ENCODE assay signal across 8 mouse cellular contexts in genomic region chr4:82508281-82508687, GRCm38 (mm10).
A peak's percentile ranks its signal among the peaks of the same experiment; 100 is the strongest.
DNase-seq lines count a peak whose midpoint lies in the region; ATAC-seq and TF ChIP-seq lines count a peak whose summit lies in the region.

No protein-coding gene starts in this region.

- DNase-seq in cerebellum, adult 9-10 months, result peak; percentile 59
- no peak for DNase-seq in cerebellum, adult 8-10 months
- peak; percentile 47 for DNase-seq in heart, postnatal 4 days
- no peak for DNase-seq in ovary, postnatal 10 days (ENCODE audit: low spot score)
- no peak for DNase-seq in left cerebral cortex, adult 11 months (ENCODE audit: low spot score)

- peak overlapping the region; percentile 66 for H3K4me3 ChIP-seq in cortical plate, adult 2 months (ENCODE audit: insufficient read depth, low read length)
- peak overlapping the region; percentile 99 for H3K4me3 ChIP-seq in limb, embryonic 12.5 days (replicated peaks)
- H3K4me3 ChIP-seq in stomach, embryonic 14.5 days (ENCODE audit: low read depth, low read length), result peak overlapping the region; percentile 99

- TF ChIP-seq POLR2A in cortical plate, adult 2 months (IDR thresholded peaks at IDR 0.05; ENCODE audit: extremely low read depth, insufficient read depth, low read length), result no peak

- peak overlapping the region; percentile 27 for H3K27ac ChIP-seq in cortical plate, adult 2 months (ENCODE audit: insufficient read depth, low read length)
- peak overlapping the region; percentile 100 for H3K27ac ChIP-seq in limb, embryonic 12.5 days
- H3K27ac ChIP-seq in stomach, embryonic 14.5 days (ENCODE audit: low read length), result peak overlapping the region; percentile 100

- no peaks in the 10 kb centered on the region for H3K27me3 ChIP-seq in limb, embryonic 12.5 days
- no peaks in the 10 kb centered on the region for H3K27me3 ChIP-seq in stomach, embryonic 14.5 days (ENCODE audit: control insufficient read depth, insufficient read depth, low read length)

- no peak for ATAC-seq in limb, embryonic 12.5 days (ENCODE audit: insufficient number of reproducible peaks, insufficient read depth, low FRiP score, low TSS enrichment, low read depth)
- no peak for ATAC-seq in stomach, embryonic 14.5 days (ENCODE audit: insufficient number of reproducible peaks, insufficient read depth, low FRiP score, low read depth)

- no peaks in the 10 kb centered on the region for H3K36me3 ChIP-seq in limb, embryonic 12.5 days
- H3K36me3 ChIP-seq in stomach, embryonic 14.5 days (ENCODE audit: control insufficient read depth, insufficient read depth, low read length), result no peaks in the 10 kb centered on the region

- H3K9ac ChIP-seq in limb, embryonic 12.5 days (replicated peaks), result peak overlapping the region; percentile 48
- peak overlapping the region; percentile 99; the same call in 1 of the 2 replicates for H3K9ac ChIP-seq in stomach, embryonic 14.5 days (replicated peaks; ENCODE audit: low read depth, low read length)

- H3K4me2 ChIP-seq in limb, embryonic 12.5 days, result peak overlapping the region; percentile 83
- peak overlapping the region; percentile 91 for H3K4me2 ChIP-seq in stomach, embryonic 14.5 days (replicated peaks; ENCODE audit: low read depth, low read length)

- no peaks in the 10 kb centered on the region for H3K4me1 ChIP-seq in cortical plate, adult 2 months (ENCODE audit: control insufficient read depth, insufficient read depth, low read length)
- H3K4me1 ChIP-seq in limb, embryonic 12.5 days (replicated peaks), result peaks cover 48% of the 10 kb centered on the region
- peaks cover 43% of the 10 kb centered on the region for H3K4me1 ChIP-seq in stomach, embryonic 14.5 days (ENCODE audit: control insufficient read depth, insufficient read depth, low read length)

- H3K9me3 ChIP-seq in limb, embryonic 12.5 days, result no peaks in the 10 kb centered on the region
- H3K9me3 ChIP-seq in stomach, embryonic 14.5 days (ENCODE audit: control insufficient read depth, low read depth, low read length), result no peaks in the 10 kb centered on the region

- no peak for TF ChIP-seq CTCF in cortical plate, adult 2 months (IDR thresholded peaks at IDR 0.05; ENCODE audit: extremely low read depth, insufficient read depth, low read length)

- 10% methylated on average over 7 of the region's 7 CpGs for WGBS in limb, embryonic 12.5 days
- WGBS in stomach, embryonic 14.5 days, result 17% methylated on average over 7 of the region's 7 CpGs

Comparison
In these comparisons a context has a peak if more than half of its experiments do, and no peak if none do; other contexts are left out.
1. DNase-seq: peak in cerebellum, adult 9-10 months (single experiment) and heart, postnatal 4 days (single experiment); none in cerebellum, adult 8-10 months (single experiment), ovary, postnatal 10 days (single experiment) and left cerebral cortex, adult 11 months (single experiment).
2. H3K27ac ChIP-seq: peak in every context shown above with its lines; median percentile 100 in limb, embryonic 12.5 days; 100 in stomach, embryonic 14.5 days; 27 in cortical plate, adult 2 months.
3. Peak in every context shown above with its lines, with median percentiles within 50 percentile points of each other: H3K4me3 ChIP-seq.